Mouse (Mus musculus) adrenal gland, postnatal 10 days (tissue): Measurements from ENCODE around the gene Sult2b1. TPM values are rescaled to one million over a fixed set of nuclear protein-coding genes. Genes with fewer than 3 reads are reported as not detected.

Experiments
- DNase-seq: peaks from one replicate; pipeline ENCODE4 v3.0.0; 2021; ENCODE audit warnings: mixed read lengths
- total RNA-seq, 2 experiments: library from RNA; stranded (reverse); gene quantifications; 2 replicates each; pipeline ENCODE4 v1.2.3; 2021

The Sult2b1 gene
- total RNA-seq, 2 experiments from 2014 or later, result 0.39 to 0.45 TPM

- no peak for DNase-seq
These were observed 73.8 kb downstream of the Sult2b1 start for GRCm38 (mm10) chr7:45710477-45711191.

- DNase-seq, result no peak
These were observed 74.7 kb downstream of the Sult2b1 start for GRCm38 (mm10) chr7:45709677-45710355.

GRCm38 (mm10) chr7:45709036-45709435 lies 75.4 kb downstream of the Sult2b1 start:
- no peak for DNase-seq

- no peak for DNase-seq
These were observed 76.2 kb downstream of the Sult2b1 start for GRCm38 (mm10) chr7:45708221-45708761.

- peak; percentile 98 for DNase-seq
These were observed 77.0 kb downstream of the Sult2b1 start for GRCm38 (mm10) chr7:45707375-45707967.

- peak; percentile 96 for DNase-seq
These were observed 77.7 kb downstream of the Sult2b1 start for GRCm38 (mm10) chr7:45706721-45707241.

GRCm38 (mm10) chr7:45705873-45706281 lies 78.6 kb downstream of the Sult2b1 start:
- peak; percentile 90 for DNase-seq

- DNase-seq, result peak; percentile 53
These were observed 79.0 kb downstream of the Sult2b1 start for GRCm38 (mm10) chr7:45705443-45705864.

GRCm38 (mm10) chr7:45704730-45705442 lies 79.6 kb downstream of the Sult2b1 start, which contains the start of gene Dbp:
TSS of gene Dbp (plus strand) at chr7:45705088.
- DNase-seq, result peak; percentile 98

GRCm38 (mm10) chr7:45704046-45704559 lies 80.4 kb downstream of the Sult2b1 start:
- DNase-seq, result peak; percentile 70

GRCm38 (mm10) chr7:45703521-45704033 lies 80.9 kb downstream of the Sult2b1 start:
- peak; percentile 3 for DNase-seq

GRCm38 (mm10) chr7:45702809-45703520 lies 81.5 kb downstream of the Sult2b1 start:
- DNase-seq, result peak; percentile 7

- DNase-seq, result peak; percentile 4
These were observed 82.2 kb downstream of the Sult2b1 start for GRCm38 (mm10) chr7:45702316-45702715.

GRCm38 (mm10) chr7:45701607-45702006 lies 82.9 kb downstream of the Sult2b1 start:
- no peak for DNase-seq

GRCm38 (mm10) chr7:45701072-45701471 lies 83.4 kb downstream of the Sult2b1 start:
- DNase-seq, result peak; percentile 66

- DNase-seq, result peak; percentile 83
These were observed 84.0 kb downstream of the Sult2b1 start for GRCm38 (mm10) chr7:45700301-45701015.

GRCm38 (mm10) chr7:45699523-45700141 lies 84.8 kb downstream of the Sult2b1 start, which contains the start of gene Car11:
TSS of gene Car11 (plus strand) at chr7:45699843.
- DNase-seq, result no peak

GRCm38 (mm10) chr7:45697894-45698293 lies 86.6 kb downstream of the Sult2b1 start:
- DNase-seq, result no peak

GRCm38 (mm10) chr7:45695098-45695497 lies 89.4 kb downstream of the Sult2b1 start:
- DNase-seq, result no peak
